Mouse (Mus musculus) spleen, adult 2 months (tissue): ENCODE measurements around the gene Osbp2. TPM values are rescaled to one million over a fixed set of nuclear protein-coding genes. Genes with fewer than 3 reads are reported as not detected.

Experiments used
- DNase-seq, 2 experiments: peaks; one replicate each; pipeline versions ENCODE4 v3.0.0 to v3.0.0-alpha.2; 2012 to 2021; ENCODE audit warnings: low spot score in 2 of 2, low read depth in 1 of 2
- H3K27ac ChIP-seq: fragments of 200-500 bp; 2 replicates; pipeline ENCODE4 v1.5.1; 2012; ENCODE audit warnings: low read length, inconsistent platforms; ENCODE audit not compliant: insufficient read depth
- H3K27me3 ChIP-seq: fragments of 200-500 bp; 2 replicates; pipeline ENCODE4 v1.6.1; 2012; ENCODE audit warnings: mild to moderate bottlenecking, moderate library complexity, low read length, inconsistent platforms; ENCODE audit not compliant: control insufficient read depth, insufficient read depth
- H3K36me3 ChIP-seq: fragments of 200-500 bp; 2 replicates; pipeline ENCODE4 v1.6.1; 2012; ENCODE audit warnings: mild to moderate bottlenecking, low read length, inconsistent platforms; ENCODE audit not compliant: control insufficient read depth, insufficient read depth
- H3K4me1 ChIP-seq: fragments of 200-500 bp; 2 replicates; pipeline ENCODE4 v1.6.1; 2011; ENCODE audit warnings: inconsistent platforms; ENCODE audit not compliant: control insufficient read depth, insufficient read depth, insufficient read length
- H3K4me3 ChIP-seq: fragments of 200-500 bp; 2 replicates; pipeline ENCODE4 v1.5.1; 2011; ENCODE audit warnings: mild to moderate bottlenecking, inconsistent platforms; ENCODE audit not compliant: insufficient read depth, insufficient read length; ENCODE audit errors: extremely low read depth
- CTCF ChIP-seq: fragments of 200-500 bp; IDR thresholded peaks from 2 replicates; pipeline ENCODE4 v1.5.1; 2011; ENCODE audit warnings: mild to moderate bottlenecking, inconsistent platforms; ENCODE audit not compliant: insufficient read depth, insufficient read length, insufficient replicate concordance; ENCODE audit errors: extremely low read depth
- POLR2A ChIP-seq: fragments of 200-500 bp; IDR thresholded peaks from 2 replicates; pipeline ENCODE4 v1.6.1; 2011; ENCODE audit warnings: low read depth, low read length, inconsistent platforms
- WGBS: fragments of 180-500 bp; shearing (Covaris S2); methylation state at CpG from one replicate; pipeline ENCODE4 v1.1.7; 2018; 5-methylcytosine and 5-hydroxymethylcytosine counted together
- polyA plus RNA-seq: library from polyadenylated mRNA; depleted of rRNA; stranded (reverse); fragments of >200 nt; gene quantifications from 2 replicates; pipeline ENCODE4 v1.2.3, GENCODE M21; 2012

The Osbp2 gene
- polyA plus RNA-seq, 1 experiment, result 0.05 TPM

GRCm38 (mm10) chr11:3683696-3684095 lies 180.0 kb downstream of the Osbp2 start:
- Histone ChIP-seq H3K27me3 (no peaks in the 10 kb centered on the region), H3K36me3 (peaks cover 55% of the 10 kb centered on the region), H3K4me1 (no peaks in the 10 kb centered on the region), H3K27ac (no peak overlapping the region), H3K4me3 (no peak overlapping the region)
- TF ChIP-seq CTCF (no peak), POLR2A (no peak)
- no peak for DNase-seq
- WGBS, result 96% methylated on average over 11 of the region's 11 CpGs

- 94% methylated on average over 3 of the region's 3 CpGs for WGBS
- peaks cover 48% of the 10 kb centered on the region for H3K36me3 ChIP-seq
- TF ChIP-seq POLR2A (no peak), CTCF (no peak)
Measured at GRCm38 (mm10) chr11:3679771-3680170, 183.9 kb downstream of the Osbp2 start.

GRCm38 (mm10) chr11:3677204-3677603 lies 186.5 kb downstream of the Osbp2 start:
- Histone ChIP-seq H3K4me1 (no peaks in the 10 kb centered on the region), H3K27ac (no peak overlapping the region), H3K36me3 (peaks cover 41% of the 10 kb centered on the region), H3K27me3 (no peaks in the 10 kb centered on the region), H3K4me3 (no peak overlapping the region)
- 71% methylated on average over 6 of the region's 6 CpGs for WGBS
- TF ChIP-seq CTCF, result no peak
- no peak for TF ChIP-seq POLR2A
- DNase-seq, result no peak

More at GRCm38 (mm10) chr11:3679771-3680170, 183.9 kb downstream of the Osbp2 start:
- Histone ChIP-seq H3K4me3 (no peak overlapping the region), H3K27ac (no peak overlapping the region), H3K27me3 (no peaks in the 10 kb centered on the region), H3K4me1 (no peaks in the 10 kb centered on the region)
- DNase-seq, result no peak

GRCm38 (mm10) chr11:3676423-3676822 lies 187.3 kb downstream of the Osbp2 start:
- Histone ChIP-seq H3K27ac (no peak overlapping the region), H3K4me1 (no peaks in the 10 kb centered on the region), H3K27me3 (no peaks in the 10 kb centered on the region), H3K36me3 (peaks cover 40% of the 10 kb centered on the region), H3K4me3 (no peak overlapping the region)
- TF ChIP-seq POLR2A, result no peak
- TF ChIP-seq CTCF, result no peak
- WGBS, result 55% methylated on average over 5 of the region's 5 CpGs
- DNase-seq, result no peak

- WGBS, result 85% methylated on average over 4 of the region's 4 CpGs
Measured at GRCm38 (mm10) chr11:3674545-3674944, 189.2 kb downstream of the Osbp2 start.

GRCm38 (mm10) chr11:3671000-3671628 lies 192.6 kb downstream of the Osbp2 start:
- H3K36me3 ChIP-seq, result peaks cover 25% of the 10 kb centered on the region
- WGBS, result 91% methylated on average over 1 of the region's 1 CpGs
- no peak overlapping the region for H3K4me3 ChIP-seq
- H3K4me1 ChIP-seq, result no peaks in the 10 kb centered on the region
- H3K27ac ChIP-seq, result no peak overlapping the region
- TF ChIP-seq POLR2A (no peak), CTCF (no peak)
- H3K27me3 ChIP-seq, result no peaks in the 10 kb centered on the region
- no peak for DNase-seq

More at GRCm38 (mm10) chr11:3674545-3674944, 189.2 kb downstream of the Osbp2 start:
- no peak for TF ChIP-seq POLR2A
- no peak for TF ChIP-seq CTCF
- H3K36me3 ChIP-seq, result peaks cover 27% of the 10 kb centered on the region
- DNase-seq, result no peak
- no peaks in the 10 kb centered on the region for H3K4me1 ChIP-seq
- H3K27ac ChIP-seq, result no peak overlapping the region
- no peak overlapping the region for H3K4me3 ChIP-seq
- no peaks in the 10 kb centered on the region for H3K27me3 ChIP-seq

- Histone ChIP-seq H3K27me3 (no peaks in the 10 kb centered on the region), H3K4me1 (no peaks in the 10 kb centered on the region), H3K4me3 (no peak overlapping the region), H3K36me3 (peaks cover 17% of the 10 kb centered on the region), H3K27ac (no peak overlapping the region)
- no peak for TF ChIP-seq POLR2A
- no peak for TF ChIP-seq CTCF
- DNase-seq, result no peak
Measured at GRCm38 (mm10) chr11:3669849-3670248, 193.9 kb downstream of the Osbp2 start.
